Mouse (Mus musculus): ENCODE data around the gene Cask.

Gene Cask

GRCm38 (mm10) chrX:13720296-13720829, 130.8 kb downstream of the Cask start:
- peak; percentile 14 for DNase-seq (ENCODE audit: low spot score)

- no peak for DNase-seq (ENCODE audit: low spot score)
Observed at GRCm38 (mm10) chrX:13718283-13718682, 132.9 kb downstream of the Cask start.

- DNase-seq (ENCODE audit: low spot score) = no peak
Observed at GRCm38 (mm10) chrX:13716796-13717569, 134.2 kb downstream of the Cask start.

- peak; percentile 61 for DNase-seq (ENCODE audit: low spot score)
Observed at GRCm38 (mm10) chrX:13710174-13710573, 141.0 kb downstream of the Cask start.

GRCm38 (mm10) chrX:13705051-13705450, 146.1 kb downstream of the Cask start:
- DNase-seq (ENCODE audit: low spot score) = peak; percentile 10

- DNase-seq (ENCODE audit: low spot score) = no peak
Observed at GRCm38 (mm10) chrX:13700681-13701080, 150.5 kb downstream of the Cask start.

- peak; percentile 9 for DNase-seq (ENCODE audit: low spot score)
Observed at GRCm38 (mm10) chrX:13691865-13692264, 159.3 kb downstream of the Cask start.

- no peak for DNase-seq (ENCODE audit: low spot score)
Observed at GRCm38 (mm10) chrX:13688356-13688755, 162.8 kb downstream of the Cask start.

GRCm38 (mm10) chrX:13686589-13686988, 164.6 kb downstream of the Cask start:
- no peak for DNase-seq (ENCODE audit: low spot score)

GRCm38 (mm10) chrX:13681748-13682147, 169.4 kb downstream of the Cask start:
- no peak for DNase-seq (ENCODE audit: low spot score)

GRCm38 (mm10) chrX:13673001-13673400, 178.2 kb downstream of the Cask start:
- no peak for DNase-seq (ENCODE audit: low spot score)

GRCm38 (mm10) chrX:13670342-13670741, 180.8 kb downstream of the Cask start:
- no peak for DNase-seq (ENCODE audit: low spot score)

- DNase-seq (ENCODE audit: low spot score) = no peak
Observed at GRCm38 (mm10) chrX:13668867-13669266, 182.3 kb downstream of the Cask start.

GRCm38 (mm10) chrX:13661063-13661462, 190.1 kb downstream of the Cask start, which contains the start of gene Gpr82:
Gpr82 (plus strand) TSS chrX:13661363.
- no peak for DNase-seq (ENCODE audit: low spot score)

- no peak for DNase-seq (ENCODE audit: low spot score)
Observed at GRCm38 (mm10) chrX:13659201-13659890, 191.8 kb downstream of the Cask start.

GRCm38 (mm10) chrX:13658616-13659140, 192.5 kb downstream of the Cask start:
- DNase-seq (ENCODE audit: low spot score) = no peak

GRCm38 (mm10) chrX:13656721-13657120, 194.4 kb downstream of the Cask start:
- peak; percentile 55 for DNase-seq (ENCODE audit: low spot score)

GRCm38 (mm10) chrX:13655906-13656305, 195.3 kb downstream of the Cask start:
- DNase-seq (ENCODE audit: low spot score) = no peak

GRCm38 (mm10) chrX:13655005-13655421, 196.2 kb downstream of the Cask start:
- no peak for DNase-seq (ENCODE audit: low spot score)

- DNase-seq (ENCODE audit: low spot score) = no peak
Observed at GRCm38 (mm10) chrX:13652291-13652690, 198.9 kb downstream of the Cask start.

- DNase-seq (ENCODE audit: low spot score) = no peak
Observed at GRCm38 (mm10) chrX:13651889-13652288, 199.3 kb downstream of the Cask start.

- DNase-seq (ENCODE audit: low spot score) = no peak
Observed at GRCm38 (mm10) chrX:13638894-13639293, 212.3 kb downstream of the Cask start.

- DNase-seq (ENCODE audit: low spot score) = no peak
Observed at GRCm38 (mm10) chrX:13636398-13636797, 214.8 kb downstream of the Cask start.

Data from MN1 (cell line).